Mouse (Mus musculus) spleen, adult 12 weeks (tissue): ENCODE measurements around the gene Golgb1.
A peak's percentile ranks its signal among the peaks of the same experiment; 100 is the strongest.
"Not testable (repeated sequence)": the region's sequence is repeated elsewhere in the genome, so short reads cannot be mapped to it uniquely, and the experiment has no call there.

ENCODE experiments used
- DNase-seq: peaks from one replicate; pipeline ENCODE4 v3.0.0; 2022; ENCODE audit warnings: low spot score

The Golgb1 gene

DNA sequence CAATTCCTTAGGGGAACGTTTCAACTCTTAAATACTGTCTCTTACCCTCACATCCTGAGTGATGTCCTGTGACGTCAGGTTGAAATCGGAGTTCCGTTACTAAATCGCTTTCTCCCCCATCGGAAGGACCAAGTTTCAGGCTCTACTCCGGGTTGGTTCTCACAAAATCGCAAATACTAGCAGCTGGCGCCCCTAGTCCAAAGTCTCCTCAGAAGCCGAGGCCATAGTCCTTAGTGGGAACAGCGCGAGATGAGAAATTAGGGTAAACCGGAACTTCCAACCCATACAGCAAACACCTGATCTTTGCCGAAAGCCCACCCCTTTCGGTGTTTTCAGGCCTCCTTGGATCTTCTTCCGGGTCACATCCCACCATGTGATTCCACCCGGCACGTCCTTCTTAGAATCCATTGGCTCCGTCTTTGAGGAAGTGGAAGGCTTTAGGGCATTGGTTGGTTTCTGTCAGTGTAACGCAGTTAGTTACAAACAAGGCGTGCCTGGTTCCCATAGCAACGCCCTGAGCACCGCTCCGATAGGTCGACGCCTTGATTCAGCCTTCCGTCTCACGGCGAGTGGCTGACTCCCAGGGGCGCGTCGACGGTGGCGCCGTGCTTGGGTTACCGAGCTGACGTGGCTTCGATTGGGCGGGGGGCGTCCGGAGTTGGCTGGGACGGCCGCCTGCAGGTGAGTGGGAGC lies at the start of gene Golgb1, which contains the start of gene Eaf2:
Gene Golgb1, plus strand, starts transcription at position 558 of the 693 bp plus-strand sequence.
Gene Eaf2, minus strand, starts transcription at position 421 of the 693 bp plus-strand sequence.
- peak; percentile 89 for DNase-seq

GRCm38 (mm10) chr16:36827611-36828053 lies 47.3 kb upstream of the Golgb1 start:
- DNase-seq, result no peak

- DNase-seq, result peak; percentile 80
Measured at GRCm38 (mm10) chr16:36828054-36828786, 46.7 kb upstream of the Golgb1 start, which contains the start of gene Iqcb1. TSS of gene Iqcb1 (plus strand) at chr16:36828385.

DNA sequence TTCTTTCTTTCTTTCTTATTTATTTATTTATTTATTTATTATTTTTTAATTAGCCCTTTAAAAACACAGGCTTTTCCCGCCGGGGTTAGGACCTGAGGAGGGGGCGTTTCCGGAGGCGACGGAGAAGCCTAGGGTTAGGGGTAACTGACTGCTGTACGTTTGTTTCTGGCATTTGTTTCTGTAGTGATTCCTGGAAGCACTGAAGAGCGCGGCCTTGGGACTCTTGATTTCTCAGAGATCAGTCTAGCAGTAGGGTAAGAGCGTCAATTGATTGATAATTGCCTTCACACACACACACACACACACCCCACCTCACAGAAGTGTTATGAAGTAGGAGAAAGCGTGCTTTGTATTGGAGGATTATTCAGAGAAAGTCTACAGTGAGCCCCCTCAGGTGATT lies 46.1 kb upstream of the Golgb1 start:
- DNase-seq, result no peak

DNA sequence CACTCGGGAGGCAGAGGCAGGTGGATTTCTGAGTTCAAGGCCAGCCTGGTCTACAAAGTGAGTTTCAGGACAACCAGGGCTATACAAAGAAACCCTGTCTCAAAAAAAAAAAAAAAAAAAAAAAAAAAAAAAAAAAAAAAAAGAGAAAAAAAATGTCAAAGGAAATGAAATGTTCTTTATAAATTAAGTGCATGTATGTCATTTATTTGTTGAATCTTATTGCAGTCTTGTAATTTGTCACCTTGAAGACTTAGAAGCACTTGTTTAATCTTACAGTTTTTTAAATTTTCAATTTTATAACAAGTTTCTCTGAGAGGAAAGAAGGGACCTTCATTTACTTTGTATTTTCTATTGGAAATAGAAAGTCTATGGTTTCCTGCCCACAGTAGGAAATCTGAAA lies 28.0 kb upstream of the Golgb1 start:
- DNase-seq, result not testable (repeated sequence)

DNA sequence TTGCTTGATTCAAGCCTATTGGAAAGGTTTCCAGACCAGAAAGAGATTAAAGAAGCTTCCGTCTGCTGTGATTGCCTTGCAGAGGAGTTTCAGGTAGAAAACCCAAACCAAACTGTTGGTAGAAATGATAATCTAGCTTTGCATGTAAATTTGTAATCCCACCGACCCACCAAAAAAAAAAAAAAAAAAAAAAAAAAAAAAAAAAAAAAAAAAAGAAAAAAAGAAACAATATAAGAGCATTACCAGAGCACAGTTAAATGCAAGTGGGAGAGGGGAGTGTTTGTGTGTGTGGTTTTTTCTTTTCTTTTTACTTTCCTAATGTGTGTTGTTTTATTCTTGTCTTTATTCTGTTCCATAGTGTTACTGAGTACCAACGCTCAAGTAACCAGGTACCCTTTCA lies 23.7 kb upstream of the Golgb1 start:
- no peak for DNase-seq

DNA sequence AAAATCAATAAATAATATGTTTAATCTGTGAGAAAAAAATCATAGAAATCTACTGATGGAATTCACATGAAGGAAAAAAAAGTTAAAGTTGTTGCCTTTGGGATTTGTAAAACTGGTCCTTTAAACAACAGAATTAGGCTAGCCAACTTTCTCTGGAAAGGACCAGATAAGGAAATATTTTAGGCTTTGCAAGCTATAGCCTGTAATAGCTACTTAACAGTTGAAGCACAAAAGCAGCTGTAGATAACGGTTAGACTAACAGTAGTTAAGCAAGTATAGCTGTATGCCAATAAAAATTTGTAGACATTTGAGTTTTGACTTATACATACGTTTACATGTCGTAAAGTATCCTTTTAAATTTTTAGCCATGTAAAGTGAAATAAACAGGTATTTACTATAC lies 11.4 kb upstream of the Golgb1 start:
- no peak for DNase-seq

DNA sequence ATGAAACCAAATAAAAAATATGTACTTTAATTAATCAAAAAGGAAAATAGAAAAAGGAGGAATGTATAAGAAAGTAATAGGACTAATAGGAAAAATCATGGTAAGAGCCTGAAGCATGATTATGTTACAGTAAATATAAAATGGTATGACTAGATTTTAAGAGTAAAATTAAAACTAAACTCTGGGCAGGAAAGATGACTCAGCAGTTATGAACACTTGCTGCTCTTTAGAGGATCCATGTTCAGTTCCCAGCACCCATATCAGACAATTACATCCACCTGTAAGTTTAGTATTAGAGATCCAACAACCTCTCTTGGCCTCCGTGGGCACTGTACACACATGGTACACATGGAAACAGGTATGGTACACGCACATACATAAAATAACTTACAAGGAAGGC lies 5.5 kb upstream of the Golgb1 start:
- DNase-seq, result no peak

DNA sequence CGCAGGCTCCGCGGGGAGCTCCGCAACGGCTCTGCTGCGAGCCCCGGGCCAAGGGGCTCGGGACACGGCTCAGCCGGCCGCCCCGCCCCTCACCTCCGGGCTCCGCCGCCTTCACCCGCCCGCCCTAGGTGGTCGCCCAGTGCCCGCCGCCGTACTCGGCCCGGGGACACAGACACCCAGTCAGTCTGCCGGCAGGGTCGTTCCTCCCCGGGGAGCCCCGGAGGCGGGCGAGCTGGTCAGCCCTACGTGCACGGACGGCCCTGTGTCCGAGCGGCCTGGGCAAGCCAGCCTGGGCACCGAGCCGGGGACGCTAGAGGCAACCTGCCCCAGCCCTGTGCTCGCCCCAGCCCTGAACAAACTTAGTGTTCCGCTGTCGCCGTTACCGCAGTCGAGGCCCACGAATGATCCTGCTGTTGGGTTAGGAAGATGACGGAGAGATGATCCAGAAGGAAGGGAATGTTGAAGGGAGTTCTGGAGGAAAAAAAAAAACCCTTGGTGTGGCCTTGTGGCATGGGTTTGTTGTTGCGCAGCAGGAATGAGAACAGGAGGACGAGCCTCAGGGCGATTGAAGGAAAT lies 424 bp downstream of the Golgb1 start:
- DNase-seq, result no peak

DNA sequence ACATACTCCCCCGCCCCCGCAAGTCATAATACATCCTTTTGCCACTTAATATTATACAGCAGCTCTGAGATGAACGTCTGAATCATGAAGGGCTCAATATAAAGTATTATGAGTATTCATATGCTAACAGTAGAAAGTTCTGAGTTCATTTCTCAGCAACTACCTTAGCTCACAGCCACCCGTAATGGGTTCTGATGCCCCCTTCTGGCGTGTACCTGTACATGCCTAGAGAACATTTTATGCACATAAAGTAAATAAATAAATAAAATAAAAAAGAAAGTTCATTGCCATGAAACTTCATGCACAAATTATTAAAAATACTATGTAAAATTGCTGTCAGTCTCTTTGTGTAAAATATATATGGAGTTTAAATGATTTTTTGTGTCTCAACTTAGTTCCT lies 2.4 kb downstream of the Golgb1 start:
- no peak for DNase-seq

DNA sequence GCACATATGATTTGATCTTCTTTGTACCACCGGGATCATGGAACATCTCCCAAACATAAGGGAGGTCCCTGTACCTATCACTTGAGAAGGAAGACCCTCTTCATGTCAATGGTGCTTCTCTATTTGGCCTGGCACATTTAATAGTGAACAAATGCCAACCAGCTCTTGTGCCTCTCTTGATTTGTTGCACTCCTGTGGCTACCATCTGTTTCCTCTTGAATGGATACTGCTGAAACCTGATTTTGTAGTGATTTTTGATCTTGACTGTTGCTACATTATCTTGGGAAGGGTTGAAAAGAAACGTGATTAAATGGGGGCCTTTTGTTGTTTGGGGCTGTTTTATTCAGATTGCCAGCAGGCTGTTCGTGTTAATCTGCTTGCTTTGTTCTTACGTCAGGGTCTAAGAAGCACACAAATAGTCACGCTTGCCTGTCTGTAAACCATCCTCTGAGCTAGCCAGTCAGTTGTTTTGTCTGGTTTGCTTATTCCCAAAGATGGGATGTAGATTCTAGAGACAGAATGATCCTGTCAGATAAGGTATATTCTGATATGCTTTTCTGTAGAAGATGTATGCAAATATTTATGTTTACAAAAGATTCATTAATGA lies 7.9 kb downstream of the Golgb1 start:
- DNase-seq, result no peak

GRCm38 (mm10) chr16:36884881-36885280 lies 9.9 kb downstream of the Golgb1 start:
- DNase-seq, result peak; percentile 54

GRCm38 (mm10) chr16:36885912-36886311 lies 11.0 kb downstream of the Golgb1 start:
- no peak for DNase-seq

GRCm38 (mm10) chr16:36887546-36887945 lies 12.6 kb downstream of the Golgb1 start:
- DNase-seq, result no peak

DNA sequence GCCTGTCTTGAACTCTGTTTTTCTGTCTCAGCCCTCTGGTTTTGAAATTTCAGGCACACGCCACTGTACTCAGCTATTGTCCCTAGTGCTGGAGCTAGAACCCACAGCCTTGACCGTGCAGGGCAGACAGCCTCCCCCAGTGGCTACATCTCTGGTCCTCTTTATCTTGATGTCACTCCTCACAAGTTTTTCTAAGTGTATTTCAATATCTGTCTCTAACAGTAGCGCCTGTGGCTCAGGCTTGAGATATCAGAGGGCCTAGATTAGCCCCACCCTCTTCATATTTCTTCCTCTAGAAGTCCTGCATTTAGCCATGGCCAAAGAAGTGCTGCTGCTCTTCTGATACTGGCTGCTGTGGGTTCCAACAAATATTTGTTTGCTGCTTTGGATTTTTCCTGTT lies 15.6 kb downstream of the Golgb1 start:
- peak; percentile 55 for DNase-seq

GRCm38 (mm10) chr16:36891415-36891814 lies 16.5 kb downstream of the Golgb1 start:
- peak; percentile 9 for DNase-seq

- DNase-seq, result no peak
Measured at GRCm38 (mm10) chr16:36893317-36893716, 18.4 kb downstream of the Golgb1 start.

DNA sequence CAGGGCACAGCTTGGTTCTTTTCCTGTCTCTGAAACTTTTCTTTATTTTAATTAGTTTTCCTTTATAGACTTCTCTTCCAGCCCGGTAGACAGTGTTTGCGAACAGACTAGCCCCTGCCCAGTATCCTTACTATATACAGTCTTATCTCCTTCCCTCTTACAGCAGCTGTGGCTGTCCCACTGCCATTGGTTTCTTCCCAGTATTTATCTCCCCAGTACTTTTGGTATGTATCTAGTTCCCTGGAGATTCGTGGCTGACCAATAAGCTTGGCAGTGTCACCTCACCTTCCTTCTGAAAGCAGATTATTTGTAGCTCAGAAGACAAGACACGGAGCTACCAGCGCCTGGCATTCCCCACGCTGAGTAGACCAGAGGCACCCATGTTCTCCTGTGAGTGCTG lies 21.8 kb downstream of the Golgb1 start:
- no peak for DNase-seq

GRCm38 (mm10) chr16:36903156-36903555 lies 28.2 kb downstream of the Golgb1 start:
- no peak for DNase-seq

GRCm38 (mm10) chr16:36911909-36912308 lies 37.0 kb downstream of the Golgb1 start:
- DNase-seq, result no peak

DNA sequence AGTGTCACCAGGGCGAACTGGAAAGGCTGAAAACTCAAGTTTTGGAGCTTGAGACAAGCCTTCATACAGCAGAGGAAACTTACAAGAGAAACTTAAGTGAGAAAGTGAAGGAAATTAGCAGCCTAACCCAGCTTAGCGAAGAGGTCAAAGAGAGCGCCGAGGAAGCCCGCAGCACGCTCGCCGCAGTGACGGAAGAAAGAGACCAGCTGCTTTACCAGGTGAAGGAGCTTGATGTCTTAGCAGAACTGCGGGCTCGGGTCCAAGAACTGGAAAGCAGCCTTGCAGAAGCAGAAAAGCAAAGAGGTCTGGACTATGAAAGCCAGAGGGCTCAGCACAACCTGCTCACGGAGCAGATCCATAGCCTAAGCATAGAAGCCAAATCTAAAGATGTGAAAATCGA lies 37.4 kb downstream of the Golgb1 start:
- DNase-seq, result no peak

DNA sequence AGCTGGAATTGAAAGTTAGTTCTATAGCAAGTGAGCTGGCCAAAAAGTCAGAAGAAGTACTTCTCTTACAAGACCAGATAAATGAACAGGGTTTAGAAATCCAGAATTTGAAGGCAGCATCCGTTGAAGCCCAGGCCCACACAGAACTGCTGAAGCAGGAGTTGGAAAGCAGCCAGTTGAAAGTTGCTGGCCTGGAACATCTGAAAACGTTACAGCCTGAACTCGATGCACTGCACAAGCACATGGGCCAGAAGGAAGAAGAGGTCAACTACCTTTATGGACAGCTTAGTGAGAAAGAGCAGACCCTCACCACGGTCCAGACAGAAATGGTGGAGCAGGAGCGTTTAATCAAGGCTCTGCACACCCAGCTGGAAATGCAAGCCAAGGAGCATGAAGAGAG lies 39.3 kb downstream of the Golgb1 start:
- DNase-seq, result no peak

DNA sequence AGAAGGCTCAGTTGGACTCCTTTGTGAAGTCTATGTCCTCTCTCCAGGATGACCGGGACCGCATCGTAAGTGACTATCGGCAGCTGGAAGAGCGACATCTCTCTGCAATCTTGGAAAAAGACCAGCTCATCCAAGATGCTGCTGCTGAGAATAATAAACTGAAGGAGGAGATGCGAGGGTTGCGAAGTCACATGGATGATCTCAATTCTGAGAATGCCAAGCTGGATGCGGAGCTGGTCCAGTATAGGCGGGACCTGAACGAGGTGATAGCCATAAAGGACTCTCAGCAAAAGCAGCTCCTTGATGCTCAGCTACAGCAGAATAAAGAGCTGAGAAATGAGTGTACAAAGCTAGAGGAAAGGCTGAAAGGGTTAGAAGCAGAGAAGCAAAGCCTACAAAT lies 43.6 kb downstream of the Golgb1 start:
- DNase-seq, result no peak
